Mouse (Mus musculus): ENCODE measurements around the gene Tgfbrap1. TPM values are rescaled to one million over a fixed set of nuclear protein-coding genes. Genes with fewer than 3 reads are reported as not detected.

The Tgfbrap1 gene
- polyA plus RNA-seq, 1 experiment from 2014 or later, result 21.9 TPM

GRCm38 (mm10) chr1:43066573-43066972, 31.9 kb downstream of the Tgfbrap1 start:
- no peak for DNase-seq
- no peak overlapping the region for H3K9ac ChIP-seq (replicated peaks; ENCODE audit: low read length)
- no peaks in the 10 kb centered on the region for H3K4me1 ChIP-seq (ENCODE audit: control insufficient read depth, insufficient read depth, low read length)
- H3K27me3 ChIP-seq (ENCODE audit: control insufficient read depth, insufficient read depth, low read length), result no peaks in the 10 kb centered on the region
- no peak overlapping the region for H3K27ac ChIP-seq (replicated peaks; ENCODE audit: low read depth, low read length)
- H3K9me3 ChIP-seq (ENCODE audit: control insufficient read depth, low read length), result no peaks in the 10 kb centered on the region
- H3K36me3 ChIP-seq (ENCODE audit: control insufficient read depth, insufficient read depth, low read length), result peaks cover 44% of the 10 kb centered on the region
- 93% methylated on average over 8 of the region's 8 CpGs for WGBS
- no peak overlapping the region for H3K4me2 ChIP-seq (ENCODE audit: low read length)
- H3K4me3 ChIP-seq (replicated peaks; ENCODE audit: low read depth, low read length), result no peak overlapping the region
- ATAC-seq (ENCODE audit: low FRiP score, low TSS enrichment), result no peak

DNA sequence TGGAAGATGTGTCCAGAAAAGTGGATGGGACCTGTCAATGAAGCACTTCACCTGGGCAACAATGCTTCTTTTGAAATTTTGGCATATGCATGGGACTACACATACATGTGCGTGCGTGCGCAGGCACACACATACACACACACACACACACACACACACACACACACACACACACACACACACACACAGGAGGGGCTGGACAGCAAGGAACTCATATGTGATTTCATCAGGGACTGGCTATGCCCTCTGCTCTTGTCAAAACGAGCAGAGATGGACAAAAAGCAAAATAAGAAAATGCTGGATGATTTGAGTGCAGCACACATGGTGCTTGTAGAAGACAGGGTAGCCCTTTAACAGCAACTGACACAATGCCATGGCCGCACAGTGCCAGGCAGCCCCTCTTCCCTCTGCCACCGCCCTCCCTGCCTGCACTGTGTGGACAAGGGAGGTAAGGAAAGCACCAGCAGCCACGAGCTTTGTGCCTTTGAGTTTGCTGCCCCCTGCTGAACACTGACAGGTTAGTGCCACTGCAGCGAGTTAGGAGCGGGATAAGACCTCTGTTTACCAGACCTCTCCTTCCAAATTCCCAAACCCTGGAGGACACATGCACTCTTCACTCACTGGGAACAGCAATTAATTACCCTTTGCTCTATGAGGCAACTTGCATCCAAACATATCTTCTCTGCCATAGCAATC, 32.7 kb downstream of the Tgfbrap1 start:
- 49% methylated on average over 9 of the region's 9 CpGs for WGBS
- Histone ChIP-seq H3K36me3 (ENCODE audit: control insufficient read depth, insufficient read depth, low read length) (peaks cover 42% of the 10 kb centered on the region), H3K27ac (replicated peaks; ENCODE audit: low read depth, low read length) (no peak overlapping the region), H3K27me3 (ENCODE audit: control insufficient read depth, insufficient read depth, low read length) (no peaks in the 10 kb centered on the region), H3K4me3 (replicated peaks; ENCODE audit: low read depth, low read length) (no peak overlapping the region), H3K4me2 (ENCODE audit: low read length) (no peak overlapping the region), H3K4me1 (ENCODE audit: control insufficient read depth, insufficient read depth, low read length) (no peaks in the 10 kb centered on the region), H3K9me3 (ENCODE audit: control insufficient read depth, low read length) (no peaks in the 10 kb centered on the region), H3K9ac (replicated peaks; ENCODE audit: low read length) (no peak overlapping the region; the same call in 1 of the 2 replicates)
- peak; percentile 94 for DNase-seq
- ATAC-seq (ENCODE audit: low FRiP score, low TSS enrichment), result peak; percentile 94

GRCm38 (mm10) chr1:43051903-43052302, 46.5 kb downstream of the Tgfbrap1 start:
- WGBS, result 91% methylated on average over 5 of the region's 5 CpGs
- H3K36me3 ChIP-seq (ENCODE audit: control insufficient read depth, insufficient read depth, low read length), result peaks cover 74% of the 10 kb centered on the region

GRCm38 (mm10) chr1:43047811-43048210, 50.6 kb downstream of the Tgfbrap1 start:
- ATAC-seq (ENCODE audit: low FRiP score, low TSS enrichment) (no peak), DNase-seq (peak; percentile 25)
- WGBS, result 73% methylated on average over 10 of the region's 10 CpGs

More at GRCm38 (mm10) chr1:43051903-43052302, 46.5 kb downstream of the Tgfbrap1 start:
- Histone ChIP-seq H3K9me3 (ENCODE audit: control insufficient read depth, low read length) (no peaks in the 10 kb centered on the region), H3K4me1 (ENCODE audit: control insufficient read depth, insufficient read depth, low read length) (no peaks in the 10 kb centered on the region), H3K4me3 (replicated peaks; ENCODE audit: low read depth, low read length) (no peak overlapping the region), H3K4me2 (ENCODE audit: low read length) (no peak overlapping the region), H3K27ac (replicated peaks; ENCODE audit: low read depth, low read length) (no peak overlapping the region), H3K27me3 (ENCODE audit: control insufficient read depth, insufficient read depth, low read length) (no peaks in the 10 kb centered on the region), H3K9ac (replicated peaks; ENCODE audit: low read length) (no peak overlapping the region)
- ATAC-seq (ENCODE audit: low FRiP score, low TSS enrichment) (no peak), DNase-seq (peak; percentile 53)

GRCm38 (mm10) chr1:43046990-43047389, 51.4 kb downstream of the Tgfbrap1 start:
- H3K4me3 ChIP-seq (replicated peaks; ENCODE audit: low read depth, low read length), result no peak overlapping the region
- H3K4me1 ChIP-seq (ENCODE audit: control insufficient read depth, insufficient read depth, low read length), result peaks cover 10% of the 10 kb centered on the region; the same call in 1 of the 2 replicates
- no peaks in the 10 kb centered on the region for H3K27me3 ChIP-seq (ENCODE audit: control insufficient read depth, insufficient read depth, low read length)
- H3K4me2 ChIP-seq (ENCODE audit: low read length), result no peak overlapping the region
- H3K9ac ChIP-seq (replicated peaks; ENCODE audit: low read length), result no peak overlapping the region
- 94% methylated on average over 2 of the region's 2 CpGs for WGBS
- ATAC-seq (ENCODE audit: low FRiP score, low TSS enrichment) (no peak), DNase-seq (no peak)
- peaks cover 33% of the 10 kb centered on the region for H3K36me3 ChIP-seq (ENCODE audit: control insufficient read depth, insufficient read depth, low read length)
- no peaks in the 10 kb centered on the region for H3K9me3 ChIP-seq (ENCODE audit: control insufficient read depth, low read length)
- H3K27ac ChIP-seq (replicated peaks; ENCODE audit: low read depth, low read length), result no peak overlapping the region

More at GRCm38 (mm10) chr1:43047811-43048210, 50.6 kb downstream of the Tgfbrap1 start:
- Histone ChIP-seq H3K4me1 (ENCODE audit: control insufficient read depth, insufficient read depth, low read length) (0 out of 2 replicates have a peak, but pooled peaks cover 4% of the 10 kb centered on the region), H3K9ac (replicated peaks; ENCODE audit: low read length) (no peak overlapping the region), H3K4me3 (replicated peaks; ENCODE audit: low read depth, low read length) (no peak overlapping the region), H3K36me3 (ENCODE audit: control insufficient read depth, insufficient read depth, low read length) (peaks cover 39% of the 10 kb centered on the region), H3K27me3 (ENCODE audit: control insufficient read depth, insufficient read depth, low read length) (no peaks in the 10 kb centered on the region), H3K9me3 (ENCODE audit: control insufficient read depth, low read length) (no peaks in the 10 kb centered on the region), H3K27ac (replicated peaks; ENCODE audit: low read depth, low read length) (no peak overlapping the region), H3K4me2 (ENCODE audit: low read length) (no peak overlapping the region)

DNA sequence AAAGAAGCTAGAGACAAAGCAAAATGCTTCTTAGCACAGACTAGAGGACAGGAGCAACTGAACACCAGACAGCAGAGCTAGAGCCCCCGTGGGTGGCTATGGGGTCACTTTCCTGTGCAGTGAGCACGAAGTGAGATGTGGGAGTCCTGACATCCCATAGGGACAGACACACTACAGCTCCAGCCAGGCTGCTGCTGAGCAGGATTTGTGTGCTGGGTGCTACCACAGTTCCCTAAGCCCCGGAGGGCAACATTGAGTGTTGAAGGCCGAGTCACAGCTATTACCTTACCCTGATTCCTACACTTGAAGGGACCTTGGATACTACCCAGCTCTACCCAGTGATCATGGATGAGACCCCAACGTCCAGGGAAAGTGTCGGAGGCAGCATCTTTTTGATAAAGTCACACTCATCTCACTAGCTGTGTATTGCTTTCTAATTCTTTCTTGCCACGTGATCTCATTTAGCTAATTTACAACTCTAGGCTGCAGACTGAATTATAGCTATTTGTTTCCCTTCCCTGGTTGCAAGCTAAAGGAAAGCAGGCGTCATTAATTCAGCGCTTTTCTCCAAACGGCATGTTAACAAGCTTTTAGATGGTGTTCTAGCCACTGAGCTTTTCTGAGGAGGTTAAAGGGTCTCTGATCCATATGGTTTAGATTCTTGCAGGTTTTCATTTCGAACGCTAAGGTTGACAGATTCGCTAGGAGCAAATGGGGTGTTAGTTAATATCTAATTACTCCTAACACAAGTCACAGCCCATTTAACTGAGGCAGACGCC, 53.0 kb downstream of the Tgfbrap1 start:
- no peak overlapping the region for H3K9ac ChIP-seq (replicated peaks; ENCODE audit: low read length)
- no peak overlapping the region for H3K4me2 ChIP-seq (ENCODE audit: low read length)
- ATAC-seq (ENCODE audit: low FRiP score, low TSS enrichment) (no peak), DNase-seq (no peak)
- peaks cover 17% of the 10 kb centered on the region for H3K36me3 ChIP-seq (ENCODE audit: control insufficient read depth, insufficient read depth, low read length)
- no peaks in the 10 kb centered on the region for H3K27me3 ChIP-seq (ENCODE audit: control insufficient read depth, insufficient read depth, low read length)
- 80% methylated on average over 14 of the region's 14 CpGs for WGBS
- H3K4me1 ChIP-seq (ENCODE audit: control insufficient read depth, insufficient read depth, low read length), result peaks cover 18% of the 10 kb centered on the region; the same call in 1 of the 2 replicates
- no peak overlapping the region for H3K27ac ChIP-seq (replicated peaks; ENCODE audit: low read depth, low read length)
- no peaks in the 10 kb centered on the region for H3K9me3 ChIP-seq (ENCODE audit: control insufficient read depth, low read length)
- no peak overlapping the region for H3K4me3 ChIP-seq (replicated peaks; ENCODE audit: low read depth, low read length)

GRCm38 (mm10) chr1:43042271-43042670, 56.2 kb downstream of the Tgfbrap1 start:
- DNase-seq (peak; percentile 71), ATAC-seq (ENCODE audit: low FRiP score, low TSS enrichment) (no peak)
- Histone ChIP-seq H3K4me3 (replicated peaks; ENCODE audit: low read depth, low read length) (no peak overlapping the region), H3K27me3 (ENCODE audit: control insufficient read depth, insufficient read depth, low read length) (no peaks in the 10 kb centered on the region), H3K9ac (replicated peaks; ENCODE audit: low read length) (no peak overlapping the region), H3K4me2 (ENCODE audit: low read length) (no peak overlapping the region), H3K36me3 (ENCODE audit: control insufficient read depth, insufficient read depth, low read length) (no peaks in the 10 kb centered on the region), H3K27ac (replicated peaks; ENCODE audit: low read depth, low read length) (peak overlapping the region; percentile 27; the same call in 1 of the 2 replicates), H3K4me1 (ENCODE audit: control insufficient read depth, insufficient read depth, low read length) (peaks cover 18% of the 10 kb centered on the region; the same call in 1 of the 2 replicates), H3K9me3 (ENCODE audit: control insufficient read depth, low read length) (no peaks in the 10 kb centered on the region)
- WGBS, result 38% methylated on average over 6 of the region's 6 CpGs

DNA sequence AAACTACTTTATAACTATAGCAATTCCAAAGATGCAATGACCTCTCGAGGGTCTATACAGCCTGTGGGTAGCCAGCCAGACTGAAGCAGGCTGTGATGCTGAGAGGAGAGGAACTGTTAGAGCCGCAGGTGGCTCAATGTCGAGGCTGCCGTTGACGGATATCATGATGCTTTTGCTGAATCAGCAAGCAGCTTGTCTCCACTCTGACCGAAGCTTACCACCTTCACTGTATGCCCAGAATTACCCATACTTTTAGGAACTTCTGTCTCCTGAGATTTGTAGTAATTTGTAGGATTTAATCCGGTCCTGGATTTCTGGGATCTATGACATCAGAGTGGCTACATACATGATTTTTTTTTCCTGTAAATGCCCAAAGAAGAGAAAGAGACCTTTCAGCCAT, 62.4 kb downstream of the Tgfbrap1 start:
- Histone ChIP-seq H3K9ac (replicated peaks; ENCODE audit: low read length) (no peak overlapping the region), H3K27me3 (ENCODE audit: control insufficient read depth, insufficient read depth, low read length) (no peaks in the 10 kb centered on the region), H3K27ac (replicated peaks; ENCODE audit: low read depth, low read length) (no peak overlapping the region), H3K9me3 (ENCODE audit: control insufficient read depth, low read length) (no peaks in the 10 kb centered on the region), H3K4me3 (replicated peaks; ENCODE audit: low read depth, low read length) (no peak overlapping the region), H3K4me1 (ENCODE audit: control insufficient read depth, insufficient read depth, low read length) (0 out of 2 replicates have a peak, but pooled peaks cover 1% of the 10 kb centered on the region), H3K36me3 (ENCODE audit: control insufficient read depth, insufficient read depth, low read length) (peaks cover 9% of the 10 kb centered on the region), H3K4me2 (ENCODE audit: low read length) (no peak overlapping the region)
- ATAC-seq (ENCODE audit: low FRiP score, low TSS enrichment) (no peak), DNase-seq (no peak)
- WGBS, result 91% methylated on average over 7 of the region's 7 CpGs

Data from midbrain, embryonic 14.5 days (tissue).